Mouse (Mus musculus) cerebellum, adult 2 months (tissue): Measurements from ENCODE around the gene Ahdc1. TPM values are rescaled to one million over a fixed set of nuclear protein-coding genes. Genes with fewer than 3 reads are reported as not detected.
A peak's percentile ranks its signal among the peaks of the same experiment; 100 is the strongest.

ENCODE experiments used
- DNase-seq, 2 experiments: peaks; one replicate each; pipeline ENCODE4 v3.0.0; 2021
- H3K27ac ChIP-seq: fragments of 200-500 bp; 2 replicates; pipeline ENCODE4 v1.5.1; 2012; ENCODE audit warnings: low read length, control low read depth, inconsistent platforms; ENCODE audit not compliant: insufficient read depth
- H3K27me3 ChIP-seq: fragments of 200-500 bp; 2 replicates; pipeline ENCODE4 v1.6.1; 2012; ENCODE audit warnings: inconsistent platforms, mild to moderate bottlenecking, low read length, moderate library complexity; ENCODE audit not compliant: control insufficient read depth, insufficient read depth
- H3K4me1 ChIP-seq: fragments of 200-500 bp; 2 replicates; pipeline ENCODE4 v1.6.1; 2011; ENCODE audit warnings: low read length; ENCODE audit not compliant: control insufficient read depth, insufficient read depth
- H3K4me3 ChIP-seq: fragments of 200-500 bp; replicated peaks from 2 replicates; pipeline ENCODE3; 2011; ENCODE audit warnings: mild to moderate bottlenecking, low read depth, low read length, control low read depth; ENCODE audit not compliant: insufficient read depth
- CTCF ChIP-seq: fragments of 200-500 bp; IDR thresholded peaks from 2 replicates; pipeline ENCODE4 v1.5.1; 2011; ENCODE audit warnings: low read depth, mild to moderate bottlenecking, control low read depth, low read length, moderate library complexity, borderline replicate concordance; ENCODE audit not compliant: insufficient read depth
- POLR2A ChIP-seq: fragments of 200-500 bp; IDR thresholded peaks from 2 replicates; pipeline ENCODE4 v1.6.1; 2011; ENCODE audit warnings: low read length, control low read depth, borderline replicate concordance; ENCODE audit not compliant: insufficient read depth
- WGBS: fragments of 180-500 bp; shearing (Covaris S2); methylation state at CpG from one replicate; pipeline ENCODE4 v1.1.7; 2018; 5-methylcytosine and 5-hydroxymethylcytosine counted together
- polyA plus RNA-seq: library from polyadenylated mRNA; depleted of rRNA; stranded (reverse); fragments of >200 nt; gene quantifications from 2 replicates; pipeline ENCODE4 v1.2.3, GENCODE M21; 2012

The Ahdc1 gene
- polyA plus RNA-seq, 1 experiment, result 30.8 TPM

- WGBS, result 59% methylated on average over 14 of the region's 14 CpGs
- Histone ChIP-seq H3K4me3 (no peak overlapping the region), H3K4me1 (peaks cover 57% of the 10 kb centered on the region), H3K27ac (no peak overlapping the region), H3K27me3 (no peaks in the 10 kb centered on the region)
- DNase-seq, result no peak
- TF ChIP-seq POLR2A, result no peak
- no peak for TF ChIP-seq CTCF
Measured at GRCm38 (mm10) chr4:133040241-133040904, 29.3 kb downstream of the Ahdc1 start.

DNA sequence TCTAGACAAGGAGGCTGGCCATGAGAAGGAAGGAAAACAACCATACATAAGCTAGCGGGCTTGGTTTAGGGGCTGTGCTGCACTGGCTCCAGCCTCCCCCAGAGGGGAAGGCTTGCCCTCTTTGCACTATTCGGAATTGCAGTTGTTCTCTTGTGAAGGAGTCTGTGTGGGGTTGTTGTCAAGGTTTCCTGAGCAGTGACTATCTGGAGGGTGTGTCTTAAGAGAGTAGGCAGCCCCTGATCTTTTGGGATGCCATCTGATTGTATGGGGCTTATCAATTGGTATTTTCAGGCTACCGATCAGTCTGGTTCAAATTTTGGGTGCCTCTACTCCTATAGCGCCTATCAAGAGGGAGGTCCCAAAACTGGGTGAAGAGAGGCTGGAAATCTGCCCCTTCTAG lies 31.2 kb downstream of the Ahdc1 start:
- no peaks in the 10 kb centered on the region for H3K27me3 ChIP-seq
- peaks cover 63% of the 10 kb centered on the region for H3K4me1 ChIP-seq
- H3K4me3 ChIP-seq, result no peak overlapping the region
- 59% methylated on average over 4 of the region's 4 CpGs for WGBS
- H3K27ac ChIP-seq, result no peak overlapping the region
- TF ChIP-seq POLR2A (no peak), CTCF (no peak)
- no peak for DNase-seq

DNA sequence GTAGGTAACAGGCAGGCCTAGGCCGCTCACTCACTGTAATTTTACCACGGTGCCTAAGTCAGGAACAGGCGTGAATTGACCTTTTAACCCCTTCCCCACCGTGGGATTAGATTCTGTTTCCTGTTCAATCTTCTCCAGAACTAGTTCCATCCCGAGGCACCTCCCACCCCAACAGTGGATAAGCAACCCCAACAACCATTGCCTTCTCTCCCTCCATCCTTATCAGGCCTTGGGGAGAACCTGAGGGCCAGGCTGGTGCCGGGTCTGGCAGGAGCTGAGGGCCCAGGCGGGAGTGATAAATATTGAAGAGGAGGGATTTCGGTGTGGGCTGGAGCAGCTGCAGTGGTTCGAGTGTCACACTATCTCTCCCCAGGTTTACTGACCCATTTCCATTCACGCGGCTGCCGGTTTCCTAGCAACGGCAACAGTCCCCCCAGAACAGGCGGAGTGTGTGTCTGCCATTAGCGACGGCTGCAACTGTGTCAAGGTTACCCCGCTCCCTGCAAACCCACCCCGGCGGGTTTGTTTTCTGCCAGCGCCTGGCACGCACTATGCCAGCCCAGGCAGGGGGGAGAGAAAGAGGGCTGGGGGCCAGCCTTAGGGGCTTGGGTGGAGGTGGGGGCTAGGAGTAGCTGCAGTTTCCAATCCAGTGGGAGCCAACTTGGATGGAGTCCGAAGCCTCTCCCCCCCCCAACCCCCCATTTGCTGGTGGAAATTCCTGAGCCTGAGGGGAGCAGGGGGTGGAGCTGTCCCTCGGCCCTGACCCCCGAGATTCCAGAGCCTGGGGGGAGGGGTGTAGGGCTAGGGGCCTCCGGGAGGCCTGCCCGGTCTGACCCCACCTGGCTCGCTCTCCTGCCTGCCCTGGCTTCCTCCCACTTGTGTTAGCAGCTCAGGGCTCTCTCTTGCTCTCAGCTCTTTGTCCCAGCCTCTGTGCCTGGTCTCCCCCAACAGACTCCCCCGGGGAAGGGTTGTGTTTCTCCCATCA lies 31.9 kb downstream of the Ahdc1 start:
- Histone ChIP-seq H3K27ac (no peak overlapping the region; the same call in 1 of the 2 replicates), H3K4me3 (no peak overlapping the region), H3K4me1 (peaks cover 68% of the 10 kb centered on the region), H3K27me3 (no peaks in the 10 kb centered on the region)
- WGBS, result 13% methylated on average over 28 of the region's 28 CpGs
- TF ChIP-seq CTCF (no peak), POLR2A (no peak)
- DNase-seq, result peak in 1 of 2 experiments; percentile 59

GRCm38 (mm10) chr4:133043798-133044646 lies 33.0 kb downstream of the Ahdc1 start:
- WGBS, result 21% methylated on average over 6 of the region's 6 CpGs
- no peak overlapping the region for H3K27ac ChIP-seq
- H3K4me3 ChIP-seq, result no peak overlapping the region
- no peaks in the 10 kb centered on the region for H3K27me3 ChIP-seq
- DNase-seq, result peak; percentile 74 to 75
- TF ChIP-seq CTCF, result no peak
- TF ChIP-seq POLR2A, result no peak
- peaks cover 77% of the 10 kb centered on the region for H3K4me1 ChIP-seq

- no peak overlapping the region for H3K4me3 ChIP-seq
- 33% methylated on average over 6 of the region's 6 CpGs for WGBS
- no peaks in the 10 kb centered on the region for H3K27me3 ChIP-seq
- TF ChIP-seq CTCF (no peak), POLR2A (no peak)
- DNase-seq, result no peak
- peaks cover 83% of the 10 kb centered on the region for H3K4me1 ChIP-seq
- no peak overlapping the region for H3K27ac ChIP-seq
Measured at GRCm38 (mm10) chr4:133044647-133045094, 33.6 kb downstream of the Ahdc1 start.

- H3K27ac ChIP-seq, result no peak overlapping the region; the same call in 1 of the 2 replicates
- TF ChIP-seq POLR2A (no peak), CTCF (no peak)
- 31% methylated on average over 11 of the region's 11 CpGs for WGBS
- no peak for DNase-seq
- no peak overlapping the region for H3K4me3 ChIP-seq
- H3K27me3 ChIP-seq, result no peaks in the 10 kb centered on the region
- peaks cover 88% of the 10 kb centered on the region for H3K4me1 ChIP-seq
Measured at GRCm38 (mm10) chr4:133045771-133046474, 34.9 kb downstream of the Ahdc1 start.
